Comparison of ENCODE assay signal across 8 mouse cellular contexts in the genomic region with DNA sequence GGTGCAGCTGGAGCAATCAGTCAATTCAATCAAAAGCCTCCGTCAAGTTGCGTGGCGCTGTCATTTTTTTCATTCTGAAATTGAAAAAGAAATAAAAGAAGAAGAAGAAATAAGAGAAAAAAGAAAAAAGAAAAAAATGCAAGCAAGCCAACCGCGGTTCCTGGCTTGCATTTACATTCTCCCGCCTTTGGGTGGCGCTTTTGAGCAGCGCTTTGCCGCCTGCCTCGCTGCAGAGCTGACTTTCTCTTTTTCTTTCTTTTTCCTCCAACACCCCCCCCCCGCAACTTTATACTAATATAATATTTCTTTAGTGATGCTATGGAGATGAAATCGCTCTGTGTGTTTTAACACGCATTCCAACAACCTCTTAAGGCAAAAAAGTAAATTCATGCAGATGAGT.
DNase-seq lines count a peak whose midpoint lies in the region; ATAC-seq lines count a peak whose summit lies in the region.

No protein-coding gene starts in this region.

- H3K4me3 ChIP-seq in megakaryocyte, embryonic 14.5 days (replicated peaks) = peak overlapping the region; percentile 79
- H3K4me3 ChIP-seq in forebrain, embryonic 16.5 days (replicated peaks; ENCODE audit: low read length) = no peak overlapping the region
- H3K4me3 ChIP-seq in midbrain, embryonic 14.5 days (replicated peaks; ENCODE audit: low read depth, low read length) = no peak overlapping the region

- WGBS in forebrain, embryonic 16.5 days = 6% methylated on average over 13 of the region's 13 CpGs
- WGBS in midbrain, embryonic 14.5 days = 6% methylated on average over 13 of the region's 13 CpGs

- ATAC-seq in CD4-positive, CD25-positive, alpha-beta regulatory T cell, adult 4 months = no peak
- ATAC-seq in megakaryocyte, adult 5-6 weeks (ENCODE audit: poor library complexity, severe bottlenecking) = no peak
- no peak for ATAC-seq in forebrain, embryonic 16.5 days
- ATAC-seq in midbrain, embryonic 14.5 days (ENCODE audit: low FRiP score, low TSS enrichment) = no peak
- no peak for ATAC-seq in monocyte, adult 5-6 weeks (replicated peaks; ENCODE audit: insufficient number of reproducible peaks, low FRiP score, low TSS enrichment, poor library complexity, severe bottlenecking)

- H3K27ac ChIP-seq in forebrain, embryonic 16.5 days (ENCODE audit: low read length) = no peak overlapping the region
- H3K27ac ChIP-seq in midbrain, embryonic 14.5 days (replicated peaks; ENCODE audit: low read depth, low read length) = no peak overlapping the region

- no peak overlapping the region for H3K9ac ChIP-seq in forebrain, embryonic 16.5 days (replicated peaks; ENCODE audit: low read depth, low read length)
- no peak overlapping the region for H3K9ac ChIP-seq in midbrain, embryonic 14.5 days (replicated peaks; ENCODE audit: low read length)

- H3K4me2 ChIP-seq in forebrain, embryonic 16.5 days (ENCODE audit: low read length) = peak overlapping the region; percentile 38
- H3K4me2 ChIP-seq in midbrain, embryonic 14.5 days (ENCODE audit: low read length) = peak overlapping the region; percentile 44

- H3K36me3 ChIP-seq in megakaryocyte, embryonic 14.5 days (replicated peaks; ENCODE audit: low read length) = no peaks in the 10 kb centered on the region
- no peaks in the 10 kb centered on the region for H3K36me3 ChIP-seq in forebrain, embryonic 16.5 days (ENCODE audit: control insufficient read depth, insufficient read depth)
- H3K36me3 ChIP-seq in midbrain, embryonic 14.5 days (ENCODE audit: control insufficient read depth, insufficient read depth, low read length) = no peaks in the 10 kb centered on the region

- DNase-seq in CD4-positive, CD25-positive, alpha-beta regulatory T cell, adult 2 months (ENCODE audit: low read depth, low spot score) = peak; percentile 37
- peak; percentile 16 for DNase-seq in kidney, postnatal 14 days
- DNase-seq in midbrain, embryonic 14.5 days = peak; percentile 82

- no peaks in the 10 kb centered on the region for H3K27me3 ChIP-seq in megakaryocyte, embryonic 14.5 days (replicated peaks)
- H3K27me3 ChIP-seq in forebrain, embryonic 16.5 days (replicated peaks; ENCODE audit: control insufficient read depth, insufficient read depth, low read length) = peaks cover 10% of the 10 kb centered on the region; the same call in 1 of the 2 replicates
- H3K27me3 ChIP-seq in midbrain, embryonic 14.5 days (ENCODE audit: control insufficient read depth, insufficient read depth, low read length) = peaks cover 4% of the 10 kb centered on the region; the same call in 1 of the 2 replicates

- no peaks in the 10 kb centered on the region for H3K9me3 ChIP-seq in megakaryocyte, embryonic 14.5 days
- H3K9me3 ChIP-seq in forebrain, embryonic 16.5 days (ENCODE audit: control insufficient read depth, low read length) = no peaks in the 10 kb centered on the region
- H3K9me3 ChIP-seq in midbrain, embryonic 14.5 days (ENCODE audit: control insufficient read depth, low read length) = no peaks in the 10 kb centered on the region

- H3K4me1 ChIP-seq in megakaryocyte, embryonic 14.5 days = no peaks in the 10 kb centered on the region
- H3K4me1 ChIP-seq in forebrain, embryonic 16.5 days (replicated peaks; ENCODE audit: control insufficient read depth, insufficient read depth, low read length) = peaks cover 19% of the 10 kb centered on the region
- H3K4me1 ChIP-seq in midbrain, embryonic 14.5 days (ENCODE audit: control insufficient read depth, insufficient read depth, low read length) = peaks cover 22% of the 10 kb centered on the region; the same call in 1 of the 2 replicates

Comparison
In these comparisons a context has a peak if more than half of its experiments do, and no peak if none do; other contexts are left out.
1. DNase-seq: peak in every context shown above with its lines; median percentile 82 in midbrain, embryonic 14.5 days; 37 in CD4-positive, CD25-positive, alpha-beta regulatory T cell, adult 2 months; 16 in kidney, postnatal 14 days.